Mouse (Mus musculus) embryonic facial prominence, embryonic 15.5 days (tissue): ENCODE results near the gene Olfr1205. TPM values are rescaled to one million over a fixed set of nuclear protein-coding genes. Genes with fewer than 3 reads are reported as not detected.

Source experiments
- ATAC-seq: fragments of 200-750 bp; cut with Nextera tagmentation; 2 replicates; pipeline ENCODE4 v1.8.0; 2017; ENCODE audit warnings: low read depth, moderate TSS enrichment; ENCODE audit not compliant: insufficient number of reproducible peaks, low FRiP score, low TSS enrichment
- H3K27ac ChIP-seq: fragments of 300-500 bp; sonication (generic); replicated peaks from 2 replicates; pipeline ENCODE4 v1.5.1; 2015; ENCODE audit warnings: mild to moderate bottlenecking, inconsistent platforms
- H3K27me3 ChIP-seq: fragments of 300-500 bp; sonication (generic); 2 replicates; pipeline ENCODE4 v1.6.1; 2015; ENCODE audit warnings: inconsistent platforms
- H3K36me3 ChIP-seq: fragments of 300-500 bp; sonication (generic); 2 replicates; pipeline ENCODE4 v1.6.1; 2015; ENCODE audit warnings: mild to moderate bottlenecking, inconsistent platforms
- H3K4me1 ChIP-seq: fragments of 300-500 bp; sonication (generic); 2 replicates; pipeline ENCODE4 v1.6.1; 2015; ENCODE audit warnings: inconsistent platforms
- H3K4me2 ChIP-seq: fragments of 300-500 bp; sonication (generic); replicated peaks from 2 replicates; pipeline ENCODE4 v1.6.1; 2015; ENCODE audit warnings: mild to moderate bottlenecking, inconsistent platforms
- H3K4me3 ChIP-seq: fragments of 300-500 bp; sonication (generic); replicated peaks from 2 replicates; pipeline ENCODE4 v1.5.1; 2015; ENCODE audit warnings: mild to moderate bottlenecking, inconsistent platforms
- H3K9ac ChIP-seq: fragments of 300-500 bp; sonication (generic); 2 replicates; pipeline ENCODE4 v1.6.1; 2015; ENCODE audit warnings: inconsistent platforms
- H3K9me3 ChIP-seq: fragments of 300-500 bp; sonication (generic); replicated peaks from 2 replicates; pipeline ENCODE4 v1.6.1; 2016; ENCODE audit warnings: inconsistent platforms
- WGBS: fragments of 180-500 bp; shearing (Covaris S2); methylation state at CpG from one replicate; pipeline ENCODE4 v1.1.7; 2015; 5-methylcytosine and 5-hydroxymethylcytosine counted together
- polyA plus RNA-seq: library from polyadenylated mRNA; unstranded; fragments of >200 nt; fragmentation: Nextera tagmentation; extraction: Ambion mirVana; gene quantifications from 2 replicates; pipeline ENCODE4 v1.2.1, GENCODE M21; 2015

Gene Olfr1205
- not detected in 2 replicates for polyA plus RNA-seq

- H3K4me3 ChIP-seq = no peak within 1 kb of the TSS
- H3K27me3 ChIP-seq = no peaks in the 10 kb centered on the region
- 88% methylated on average over 2 of the region's 2 CpGs for WGBS
- no peak for ATAC-seq
- no peaks in the 10 kb centered on the region for H3K4me1 ChIP-seq
- H3K27ac ChIP-seq = no peak within 1 kb of the TSS
- H3K9me3 ChIP-seq = no peaks in the 10 kb centered on the region
- H3K9ac ChIP-seq = no peak within 1 kb of the TSS
- no peaks in the 10 kb centered on the region for H3K36me3 ChIP-seq
- no peak within 1 kb of the TSS for H3K4me2 ChIP-seq
Measured at GRCm38 (mm10) chr2:88829437-88829836, at the start of gene Olfr1205. Gene Olfr1205 (plus strand): TSS chr2:88829737.

DNA sequence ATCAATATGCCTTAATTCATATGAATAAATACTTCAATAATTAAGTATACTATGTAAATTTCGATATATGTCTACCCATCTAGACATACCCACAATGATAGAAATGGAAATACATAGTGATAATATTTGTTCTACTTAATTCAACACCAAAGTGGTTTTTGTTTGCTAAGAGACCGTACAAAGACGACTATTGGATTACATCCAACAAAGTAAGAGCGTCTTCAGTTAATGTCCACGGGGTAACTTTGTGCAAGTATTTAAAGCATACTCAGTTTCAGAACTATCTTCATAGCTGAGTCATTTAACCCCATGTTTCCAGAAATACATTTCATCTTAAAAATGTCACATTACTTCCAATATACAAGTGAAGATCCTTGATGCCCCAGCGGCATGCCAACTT is 36.8 kb upstream of the Olfr1205 start, which contains the start of gene Olfr1201:
Olfr1201 (plus strand) TSS at position 301 of the 400 bp plus-strand sequence.
- no peaks in the 10 kb centered on the region for H3K4me1 ChIP-seq
- ATAC-seq = no peak
- no peaks in the 10 kb centered on the region for H3K9me3 ChIP-seq
- no peak within 1 kb of the TSS for H3K4me3 ChIP-seq
- no peaks in the 10 kb centered on the region for H3K27me3 ChIP-seq
- H3K27ac ChIP-seq = no peak within 1 kb of the TSS
- no peak within 1 kb of the TSS for H3K9ac ChIP-seq
- 69% methylated on average over 6 of the region's 6 CpGs for WGBS
- H3K4me2 ChIP-seq = no peak within 1 kb of the TSS
- H3K36me3 ChIP-seq = no peaks in the 10 kb centered on the region

DNA sequence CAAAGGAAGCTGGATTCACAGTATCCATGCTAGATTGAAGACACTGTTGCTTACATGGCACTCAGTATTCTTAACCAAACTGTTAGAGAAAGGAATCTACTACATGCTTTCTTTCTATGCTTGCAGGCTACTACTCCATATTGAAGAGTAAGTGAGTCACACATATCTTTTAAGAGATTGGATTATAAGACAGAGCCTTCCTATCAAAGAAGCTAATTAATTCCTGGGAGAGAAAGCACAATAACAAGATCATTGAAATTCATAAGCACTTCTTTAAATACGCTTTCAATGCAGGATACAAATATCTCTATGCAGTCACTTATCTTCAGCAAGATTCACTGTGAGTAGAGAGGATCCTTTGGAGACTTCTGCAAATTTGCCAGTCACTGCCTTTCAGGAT is 15.3 kb upstream of the Olfr1205 start, which contains the start of gene Olfr1202:
Olfr1202 (plus strand) TSS at position 301 of the 400 bp plus-strand sequence.
- 70% methylated on average over 1 of the region's 1 CpGs for WGBS
- H3K36me3 ChIP-seq = no peaks in the 10 kb centered on the region
- H3K9ac ChIP-seq = no peak within 1 kb of the TSS
- H3K4me2 ChIP-seq = no peak within 1 kb of the TSS
- H3K4me3 ChIP-seq = no peak within 1 kb of the TSS
- no peaks in the 10 kb centered on the region for H3K9me3 ChIP-seq
- no peaks in the 10 kb centered on the region for H3K27me3 ChIP-seq
- no peak within 1 kb of the TSS for H3K27ac ChIP-seq
- H3K4me1 ChIP-seq = no peaks in the 10 kb centered on the region
- ATAC-seq = no peak

DNA sequence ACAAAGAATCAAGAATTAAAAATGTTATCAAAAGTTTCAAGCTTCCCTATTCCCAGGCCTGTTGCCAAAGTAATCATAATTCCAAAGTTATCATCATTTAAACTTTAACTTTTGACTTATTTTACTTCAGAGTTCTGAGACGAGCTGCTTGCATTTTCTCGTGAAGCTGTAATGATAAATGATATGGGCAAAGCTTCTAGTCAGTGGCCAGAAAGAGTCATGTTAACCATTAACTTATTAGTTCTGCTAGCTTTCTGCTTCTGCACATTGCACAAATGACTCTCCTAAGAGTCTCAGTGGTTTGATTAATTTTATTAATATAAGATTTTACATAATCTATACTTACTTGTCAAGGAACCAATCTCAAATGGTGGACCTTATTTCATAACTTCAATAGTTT is 8.9 kb downstream of the Olfr1205 start:
- Histone ChIP-seq H3K4me2 (no peak overlapping the region), H3K9ac (no peak overlapping the region), H3K36me3 (no peaks in the 10 kb centered on the region), H3K9me3 (no peaks in the 10 kb centered on the region), H3K27ac (no peak overlapping the region), H3K4me3 (no peak overlapping the region), H3K4me1 (no peaks in the 10 kb centered on the region), H3K27me3 (no peaks in the 10 kb centered on the region)
- ATAC-seq = no peak
- WGBS = 56% methylated on average over 2 of the region's 2 CpGs

DNA sequence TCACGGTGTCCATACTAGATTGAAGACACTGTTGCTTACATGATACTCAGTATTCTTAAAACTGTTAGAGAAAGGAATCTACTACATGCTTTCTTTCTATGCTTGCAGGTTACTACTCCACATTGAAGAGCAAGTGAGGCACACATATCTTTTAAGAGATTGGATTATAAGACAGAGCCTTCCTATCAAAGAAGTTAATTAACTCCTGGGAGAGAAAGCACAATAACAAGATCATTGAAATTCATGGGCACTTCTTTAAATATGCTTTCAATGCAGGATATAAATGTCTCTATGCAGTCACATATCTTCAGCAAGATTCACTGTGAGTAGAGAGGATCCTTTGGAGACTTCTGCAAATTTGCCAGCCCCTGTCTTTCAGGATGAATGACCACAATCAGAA is 19.5 kb downstream of the Olfr1205 start, which contains the start of gene Olfr1204:
Olfr1204 (plus strand) TSS at position 301 of the 400 bp plus-strand sequence.
- no peak within 1 kb of the TSS for H3K4me2 ChIP-seq

DNA sequence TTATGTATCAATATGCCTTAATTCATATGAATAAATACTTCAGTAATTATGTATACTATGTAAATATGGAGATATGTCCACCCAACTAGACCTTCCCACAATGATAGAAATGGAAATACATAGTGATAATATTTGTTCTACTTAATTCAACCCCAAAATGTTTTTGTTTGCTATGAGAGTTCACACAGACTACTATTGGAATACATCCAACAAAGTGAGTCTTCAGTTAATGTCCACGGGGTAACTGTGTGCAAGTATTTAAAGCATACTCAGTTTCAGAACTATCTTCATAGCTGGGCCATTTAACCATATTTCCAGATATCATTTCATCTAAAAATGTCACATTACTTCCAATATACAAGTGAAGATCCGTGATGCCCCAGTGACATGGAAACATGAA is 33.4 kb downstream of the Olfr1205 start, which contains the start of gene Olfr1206:
Olfr1206 (plus strand) TSS at position 301 of the 400 bp plus-strand sequence.
- no peak within 1 kb of the TSS for H3K4me3 ChIP-seq
- H3K4me2 ChIP-seq = no peak within 1 kb of the TSS
- H3K27me3 ChIP-seq = no peaks in the 10 kb centered on the region
- WGBS = 80% methylated on average over 2 of the region's 2 CpGs
- H3K27ac ChIP-seq = no peak within 1 kb of the TSS
- H3K4me1 ChIP-seq = no peaks in the 10 kb centered on the region
- H3K9ac ChIP-seq = no peak within 1 kb of the TSS
- no peak for ATAC-seq
- no peaks in the 10 kb centered on the region for H3K9me3 ChIP-seq
- no peaks in the 10 kb centered on the region for H3K36me3 ChIP-seq

More for the DNA sequence above, 19.5 kb downstream of the Olfr1205 start, which contains the start of gene Olfr1204:
- Histone ChIP-seq H3K27me3 (no peaks in the 10 kb centered on the region), H3K9me3 (no peaks in the 10 kb centered on the region), H3K4me1 (no peaks in the 10 kb centered on the region), H3K27ac (no peak within 1 kb of the TSS), H3K36me3 (no peaks in the 10 kb centered on the region), H3K4me3 (no peak within 1 kb of the TSS), H3K9ac (no peak within 1 kb of the TSS)
- 91% methylated on average over 1 of the region's 1 CpGs for WGBS
- ATAC-seq = no peak

Other genes starting within 250 kb of the Olfr1205 start
- gene Olfr1189, start 243.3 kb upstream of the Olfr1205 start, polyA plus RNA-seq = not detected in 2 replicates
- gene Olfr1191-ps1, start 189.2 kb upstream of the Olfr1205 start, polyA plus RNA-seq = not detected in 2 replicates
- gene Olfr1192-ps1, start 181.2 kb upstream of the Olfr1205 start, polyA plus RNA-seq = 0.04 TPM in 1 of 2 replicates, not detected in the other
- not detected in 2 replicates for gene Olfr1193, start 154.1 kb upstream of the Olfr1205 start, polyA plus RNA-seq
- not detected in 2 replicates for gene Olfr1195, start 140.6 kb upstream of the Olfr1205 start, polyA plus RNA-seq
- gene Olfr1196, start 125.1 kb upstream of the Olfr1205 start, polyA plus RNA-seq = not detected in 2 replicates
- not detected in 2 replicates for gene Olfr1197, start 97.4 kb upstream of the Olfr1205 start, polyA plus RNA-seq
- gene Olfr1198, start 78.4 kb upstream of the Olfr1205 start, polyA plus RNA-seq = 0.18 TPM in 1 of 2 replicates, not detected in the other
- gene Olfr1199, start 69.3 kb upstream of the Olfr1205 start, polyA plus RNA-seq = not detected in 2 replicates
- not detected in 2 replicates for gene Olfr1200, start 59.2 kb upstream of the Olfr1205 start, polyA plus RNA-seq
- not detected in 2 replicates for gene Olfr1201, start 36.7 kb upstream of the Olfr1205 start, polyA plus RNA-seq
- gene Olfr1202, start 15.2 kb upstream of the Olfr1205 start, polyA plus RNA-seq = not detected in 2 replicates
- gene Olfr1204, start 19.6 kb downstream of the Olfr1205 start, polyA plus RNA-seq = not detected in 2 replicates
- not detected in 2 replicates for gene Olfr1206, start 33.5 kb downstream of the Olfr1205 start, polyA plus RNA-seq
- gene Olfr1208, start 72.6 kb downstream of the Olfr1205 start, polyA plus RNA-seq = 0.11 TPM in 1 of 2 replicates, not detected in the other
- not detected in 2 replicates for gene Olfr1209, start 85.4 kb downstream of the Olfr1205 start, polyA plus RNA-seq
- not detected in 2 replicates for gene Olfr1211, start 108.4 kb downstream of the Olfr1205 start, polyA plus RNA-seq
- not detected in 2 replicates for gene Olfr1212, start 124.2 kb downstream of the Olfr1205 start, polyA plus RNA-seq
- gene Gm13762, start 150.5 kb downstream of the Olfr1205 start, polyA plus RNA-seq = 0.09 TPM in 1 of 2 replicates, not detected in the other
- not detected in 2 replicates for gene Olfr1214, start 162.9 kb downstream of the Olfr1205 start, polyA plus RNA-seq
- not detected in 2 replicates for gene Olfr1215, start 177.2 kb downstream of the Olfr1205 start, polyA plus RNA-seq
- not detected in 2 replicates for gene Olfr1216, start 188.6 kb downstream of the Olfr1205 start, polyA plus RNA-seq
- 0.04 TPM in 1 of 2 replicates, not detected in the other for gene Olfr1217, start 202.3 kb downstream of the Olfr1205 start, polyA plus RNA-seq
- gene Olfr1218, start 231.4 kb downstream of the Olfr1205 start, polyA plus RNA-seq = not detected in 2 replicates